Mouse (Mus musculus) olfactory bulb, adult 2 months (tissue): ENCODE results near the gene B3gnt8.

Source experiments
- CTCF ChIP-seq: fragments of 200-500 bp; IDR thresholded peaks from 2 replicates; pipeline ENCODE4 v1.5.1; 2012; ENCODE audit warnings: low read depth, mild to moderate bottlenecking, low read length, moderate library complexity; ENCODE audit not compliant: insufficient read depth
- POLR2A ChIP-seq: fragments of 200-500 bp; IDR thresholded peaks from 2 replicates; pipeline ENCODE4 v1.6.1; 2012; ENCODE audit warnings: mild to moderate bottlenecking, low read depth, low read length, moderate library complexity; ENCODE audit not compliant: insufficient read depth

GRCm38 (mm10) chr7:25615706-25616011, 10.8 kb upstream of the B3gnt8 start, which contains the start of gene Erich4:
- TF ChIP-seq CTCF (no peak), POLR2A (no peak)
